Mouse (Mus musculus) olfactory bulb, adult 2 months (tissue): Measurements from ENCODE around the gene Ano8.
"Not testable (repeated sequence)": the region's sequence is repeated elsewhere in the genome, so short reads cannot be mapped to it uniquely, and the experiment has no call there.

Experiments used
- CTCF ChIP-seq: fragments of 200-500 bp; IDR thresholded peaks from 2 replicates; pipeline ENCODE4 v1.5.1; 2012; ENCODE audit warnings: low read depth, mild to moderate bottlenecking, low read length, moderate library complexity; ENCODE audit not compliant: insufficient read depth
- POLR2A ChIP-seq: fragments of 200-500 bp; IDR thresholded peaks from 2 replicates; pipeline ENCODE4 v1.6.1; 2012; ENCODE audit warnings: mild to moderate bottlenecking, low read depth, low read length, moderate library complexity; ENCODE audit not compliant: insufficient read depth

DNA sequence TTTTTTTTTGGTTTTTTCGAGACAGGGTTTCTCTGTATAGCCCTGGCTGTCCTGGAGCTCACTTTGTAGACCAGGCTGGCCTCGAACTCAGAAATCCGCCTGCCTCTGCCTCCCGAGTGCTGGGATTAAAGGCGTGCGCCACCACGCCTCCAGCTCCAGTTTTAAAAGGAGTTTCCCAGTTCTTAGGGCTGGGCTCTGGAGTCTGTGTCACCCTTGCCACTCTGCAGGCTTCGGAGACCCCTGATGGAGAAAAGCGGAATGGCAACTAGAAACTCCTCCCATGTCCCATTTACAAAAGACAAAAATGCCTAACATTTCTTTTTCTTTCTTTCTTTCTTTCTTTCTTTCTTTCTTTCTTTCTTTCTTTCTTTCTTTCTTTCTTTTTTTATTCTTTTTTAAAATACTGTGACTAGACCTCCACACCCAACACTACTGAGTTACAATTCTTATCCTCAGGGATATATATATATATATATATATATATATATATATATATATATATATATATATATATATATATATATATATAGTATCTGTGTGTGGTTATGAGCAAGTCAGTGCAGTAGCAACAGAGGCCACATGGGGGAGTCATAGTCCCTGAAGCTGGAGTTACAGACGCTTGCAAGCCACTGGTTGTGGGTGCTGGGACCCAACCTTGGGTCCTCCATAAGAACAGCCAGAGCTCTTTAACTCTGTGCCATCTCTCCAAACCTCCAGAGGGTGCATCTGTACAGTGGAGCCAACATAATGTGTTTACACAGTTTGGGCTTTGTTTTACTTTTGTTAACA is 33.5 kb upstream of the Ano8 start:
- 0 out of 2 replicates have a peak, but pooled peaks have one; percentile 23 for TF ChIP-seq CTCF
- not testable (repeated sequence) for TF ChIP-seq POLR2A
